ENCODE assay signal across 8 mouse cellular contexts in the genomic region with DNA sequence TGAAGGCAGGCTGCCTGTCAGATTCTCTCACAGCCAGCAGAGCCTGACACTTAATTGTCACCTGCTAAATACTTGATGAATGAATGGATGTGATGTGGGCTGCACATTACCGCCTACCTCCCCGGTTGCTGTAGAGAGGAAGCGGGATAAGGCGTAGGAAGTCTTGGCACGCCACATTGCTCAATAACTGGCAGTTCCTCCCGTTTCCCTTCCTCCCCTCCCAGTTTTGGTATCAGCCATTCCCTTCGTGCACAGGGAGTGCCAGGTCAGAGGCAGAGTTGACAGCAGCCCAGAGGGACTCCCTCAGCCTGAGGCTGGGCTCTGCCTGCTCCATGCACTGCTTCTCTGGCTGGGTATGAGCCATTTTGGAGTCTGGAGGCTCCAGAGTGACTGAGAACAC. TPM values are rescaled to one million over a fixed set of nuclear protein-coding genes. Genes with fewer than 3 reads are reported as not detected.
DNase-seq lines count a peak whose midpoint lies in the region; ATAC-seq and TF ChIP-seq lines count a peak whose summit lies in the region.

No protein-coding gene starts in this region.

- H3K36me3 ChIP-seq in liver, embryonic 11.5 days (ENCODE audit: control insufficient read depth, insufficient read depth, low read length): no peaks in the 10 kb centered on the region
- no peaks in the 10 kb centered on the region for H3K36me3 ChIP-seq in hindbrain, embryonic 12.5 days

- H3K27ac ChIP-seq in gastrocnemius, adult 2 months: peak overlapping the region; percentile 46; the same call in 1 of the 2 replicates
- no peak overlapping the region for H3K27ac ChIP-seq in liver, embryonic 11.5 days (ENCODE audit: low read depth, low read length)
- H3K27ac ChIP-seq in hindbrain, embryonic 12.5 days: no peak overlapping the region

- no peaks in the 10 kb centered on the region for H3K9me3 ChIP-seq in liver, embryonic 11.5 days (ENCODE audit: control insufficient read depth, low read length)
- no peaks in the 10 kb centered on the region for H3K9me3 ChIP-seq in hindbrain, embryonic 12.5 days (replicated peaks)

- no peak overlapping the region for H3K4me2 ChIP-seq in liver, embryonic 11.5 days
- no peak overlapping the region for H3K4me2 ChIP-seq in hindbrain, embryonic 12.5 days (replicated peaks)

- H3K4me1 ChIP-seq in liver, embryonic 11.5 days (replicated peaks; ENCODE audit: control insufficient read depth, insufficient read depth, low read length): peaks cover 10% of the 10 kb centered on the region
- peaks cover 6% of the 10 kb centered on the region; the same call in 1 of the 2 replicates for H3K4me1 ChIP-seq in hindbrain, embryonic 12.5 days

- WGBS in liver, embryonic 11.5 days: 60% methylated on average over 7 of the region's 7 CpGs
- 71% methylated on average over 7 of the region's 7 CpGs for WGBS in hindbrain, embryonic 12.5 days

- peak; percentile 72 for DNase-seq in gastrocnemius, adult 2 months
- no peak for DNase-seq in gastrocnemius, postnatal 10 days
- peak; percentile 20 for DNase-seq in brain, embryonic 18.5 days (ENCODE audit: low read depth, low spot score)
- DNase-seq in heart, postnatal 10 days: peak; percentile 63 to 70
- peak; percentile 63 for DNase-seq in lung, postnatal 10 days
- DNase-seq in liver, embryonic 11.5 days (ENCODE audit: low spot score): no peak

- no peak overlapping the region for H3K4me3 ChIP-seq in gastrocnemius, adult 2 months
- no peak overlapping the region for H3K4me3 ChIP-seq in liver, embryonic 11.5 days (ENCODE audit: low read depth, low read length)
- no peak overlapping the region for H3K4me3 ChIP-seq in hindbrain, embryonic 12.5 days

- no peaks in the 10 kb centered on the region for H3K27me3 ChIP-seq in liver, embryonic 11.5 days (replicated peaks; ENCODE audit: control insufficient read depth, insufficient read depth, low read length)
- H3K27me3 ChIP-seq in hindbrain, embryonic 12.5 days: no peaks in the 10 kb centered on the region

- intact Hi-C loops in gastrocnemius, adult 2 months (cut with DNase I): no loop called here
- intact Hi-C loops in heart, postnatal 10 days (cut with DNase I): no loop called here

- H3K9ac ChIP-seq in liver, embryonic 11.5 days (ENCODE audit: low read depth, low read length): no peak overlapping the region
- H3K9ac ChIP-seq in hindbrain, embryonic 12.5 days: no peak overlapping the region

- no peak for ATAC-seq in activated CD4-positive, CD25-positive, alpha-beta regulatory T cell, adult 4 months
- no peak for ATAC-seq in liver, embryonic 11.5 days (replicated peaks; ENCODE audit: low FRiP score)
- no peak for ATAC-seq in hindbrain, embryonic 12.5 days (ENCODE audit: low FRiP score)

- no peak for TF ChIP-seq CTCF in gastrocnemius, adult 2 months (IDR thresholded peaks at IDR 0.05)

RNA-seq across cellular contexts. Expression of gene Artn, which starts 53.1 kb away (rescaled TPM):
- under 1 TPM; 0.25 to 0.46 TPM for total RNA-seq in gastrocnemius, adult 2 months (2021)
- 1 to 10 TPM in 1 of 2 experiments, under 1 TPM in 1; 0.68 to 1.1 TPM for total RNA-seq in gastrocnemius, postnatal 10 days (2021)
- under 1 TPM; 0.22 to 0.43 TPM for total RNA-seq in heart, postnatal 10 days (2021)
- polyA plus RNA-seq in activated CD4-positive, CD25-positive, alpha-beta regulatory T cell, adult 4 months (2017; shearing (Covaris generic)): not detected
- 0.74 and 1.2 TPM in 2 replicates for polyA plus RNA-seq in liver, embryonic 11.5 days (2014; fragmentation: Nextera tagmentation; extraction: Ambion mirVana)
- polyA plus RNA-seq in hindbrain, embryonic 12.5 days (2016; fragmentation: Nextera tagmentation; extraction: Ambion mirVana): 1.7 and 2.3 TPM in 2 replicates

Comparison
In these comparisons a context has a peak if more than half of its experiments do, and no peak if none do; other contexts are left out.
1. DNase-seq: peak in gastrocnemius, adult 2 months (single experiment), brain, embryonic 18.5 days (single experiment), heart, postnatal 10 days (2 of 2) and lung, postnatal 10 days (single experiment); none in gastrocnemius, postnatal 10 days (single experiment) and liver, embryonic 11.5 days (single experiment).